Mouse (Mus musculus) hindbrain, postnatal 0 days (tissue): ENCODE measurements around the gene Calhm2. TPM values are rescaled to one million over a fixed set of nuclear protein-coding genes. Genes with fewer than 3 reads are reported as not detected.

ENCODE experiments used
- ATAC-seq: fragments of 200-750 bp; cut with Nextera tagmentation; 2 replicates; pipeline ENCODE4 v1.8.0; 2017; ENCODE audit warnings: mild to moderate bottlenecking, moderate TSS enrichment, moderate library complexity
- DNase-seq: peaks from one replicate; pipeline ENCODE4 v3.0.0-alpha.2; 2015; ENCODE audit warnings: low spot score
- H3K27ac ChIP-seq: fragments of 300-500 bp; sonication (generic); 2 replicates; pipeline ENCODE4 v1.5.1; 2014; ENCODE audit warnings: mild to moderate bottlenecking
- H3K27me3 ChIP-seq: fragments of 300-500 bp; sonication (generic); 2 replicates; pipeline ENCODE4 v1.6.1; 2014; ENCODE audit warnings: low read length, mixed read lengths; ENCODE audit not compliant: insufficient read depth
- H3K36me3 ChIP-seq: fragments of 300-500 bp; sonication (generic); 2 replicates; pipeline ENCODE4 v1.6.1; 2014; ENCODE audit warnings: low read length, mixed read lengths; ENCODE audit not compliant: insufficient read depth
- H3K4me1 ChIP-seq: fragments of 300-500 bp; sonication (generic); 2 replicates; pipeline ENCODE4 v1.6.1; 2014; ENCODE audit warnings: antibody characterized with exemption, low read length, mixed read lengths; ENCODE audit not compliant: insufficient read depth
- H3K4me2 ChIP-seq: fragments of 300-500 bp; sonication (generic); 2 replicates; pipeline ENCODE4 v1.6.1; 2014; ENCODE audit warnings: low read depth, mild to moderate bottlenecking, low read length, moderate library complexity, mixed read lengths
- H3K4me3 ChIP-seq: fragments of 300-500 bp; sonication (generic); 2 replicates; pipeline ENCODE4 v1.5.1; 2014; ENCODE audit warnings: low read length
- H3K9ac ChIP-seq: fragments of 300-500 bp; sonication (generic); replicated peaks from 2 replicates; pipeline ENCODE4 v1.6.1; 2014; ENCODE audit warnings: mild to moderate bottlenecking, low read length, moderate library complexity, mixed read lengths
- H3K9me3 ChIP-seq: fragments of 300-500 bp; sonication (generic); 2 replicates; pipeline ENCODE4 v1.6.1; 2016; ENCODE audit warnings: low read length, mixed read lengths
- CTCF ChIP-seq: IDR thresholded peaks from 2 replicates; pipeline ENCODE4 v1.5.1; 2016; ENCODE audit warnings: antibody characterized with exemption, control low read depth, low read depth
- WGBS: fragments of 180-500 bp; shearing (Covaris S2); extraction: QIAGEN DNeasy Blood & Tissue Kit; methylation state at CpG from one replicate; pipeline ENCODE4 v1.1.7; 2014; 5-methylcytosine and 5-hydroxymethylcytosine counted together
- polyA plus RNA-seq: library from polyadenylated mRNA; unstranded; fragments of >200 nt; fragmentation: Nextera tagmentation; extraction: Ambion mirVana; gene quantifications from 2 replicates; pipeline ENCODE4 v1.2.1, GENCODE M21; 2015
- total RNA-seq: library from RNA; depleted of rRNA; stranded (reverse); fragments of >200 nt; gene quantifications from 2 replicates; pipeline ENCODE4 v1.2.3, GENCODE M21; 2014

Gene Calhm2
- total and polyA plus RNA-seq, 2 experiments from 2014 or later = 0.85 to 3.1 TPM

- Histone ChIP-seq H3K4me2 (peak overlapping the region; percentile 60), H3K9me3 (no peaks in the 10 kb centered on the region), H3K4me3 (peak overlapping the region; percentile 31; the same call in 1 of the 2 replicates), H3K9ac (peak overlapping the region; percentile 46; the same call in 1 of the 2 replicates), H3K36me3 (peaks cover 3% of the 10 kb centered on the region; the same call in 1 of the 2 replicates), H3K27me3 (no peaks in the 10 kb centered on the region), H3K27ac (0 out of 2 replicates have a peak overlapping the region, but pooled peaks have one; percentile 29), H3K4me1 (peaks cover 9% of the 10 kb centered on the region)
- 35% methylated on average over 6 of the region's 6 CpGs for WGBS
- TF ChIP-seq CTCF = no peak
- DNase-seq (peak; percentile 40), ATAC-seq (peak; percentile 17)
These were observed 978 bp downstream of the Calhm2 start for GRCm38 (mm10) chr19:47137051-47137581.

- peaks cover 9% of the 10 kb centered on the region for H3K4me1 ChIP-seq
- H3K36me3 ChIP-seq = peaks cover 9% of the 10 kb centered on the region; the same call in 1 of the 2 replicates
- H3K9me3 ChIP-seq = no peaks in the 10 kb centered on the region
- H3K9ac ChIP-seq = no peak overlapping the region
- H3K4me2 ChIP-seq = no peak overlapping the region
- no peak overlapping the region for H3K27ac ChIP-seq
- no peaks in the 10 kb centered on the region for H3K27me3 ChIP-seq
- ATAC-seq (no peak), DNase-seq (no peak)
- H3K4me3 ChIP-seq = no peak overlapping the region
- 87% methylated on average over 5 of the region's 5 CpGs for WGBS
- TF ChIP-seq CTCF = no peak
These were observed 1.9 kb downstream of the Calhm2 start for GRCm38 (mm10) chr19:47136170-47136569.

- 89% methylated on average over 17 of the region's 17 CpGs for WGBS
- TF ChIP-seq CTCF = no peak
- no peak for ATAC-seq
- DNase-seq = no peak
- Histone ChIP-seq H3K27me3 (no peaks in the 10 kb centered on the region), H3K9ac (no peak overlapping the region), H3K36me3 (peaks cover 15% of the 10 kb centered on the region), H3K4me3 (no peak overlapping the region), H3K4me1 (peaks cover 9% of the 10 kb centered on the region), H3K4me2 (no peak overlapping the region), H3K27ac (no peak overlapping the region), H3K9me3 (no peaks in the 10 kb centered on the region)
These were observed 2.5 kb downstream of the Calhm2 start for GRCm38 (mm10) chr19:47135568-47135967.

GRCm38 (mm10) chr19:47133161-47133560 is 4.9 kb downstream of the Calhm2 start:
- DNase-seq (no peak), ATAC-seq (no peak)
- Histone ChIP-seq H3K36me3 (peaks cover 38% of the 10 kb centered on the region), H3K4me1 (peaks cover 9% of the 10 kb centered on the region), H3K4me2 (no peak overlapping the region), H3K27ac (no peak overlapping the region), H3K9ac (no peak overlapping the region), H3K9me3 (no peaks in the 10 kb centered on the region), H3K27me3 (no peaks in the 10 kb centered on the region), H3K4me3 (no peak overlapping the region)
- TF ChIP-seq CTCF = no peak
- WGBS = 95% methylated on average over 7 of the region's 7 CpGs

- ATAC-seq (no peak), DNase-seq (no peak)
- no peaks in the 10 kb centered on the region for H3K9me3 ChIP-seq
- H3K4me3 ChIP-seq = no peak overlapping the region
- H3K4me1 ChIP-seq = no peaks in the 10 kb centered on the region
- 96% methylated on average over 15 of the region's 15 CpGs for WGBS
- H3K4me2 ChIP-seq = no peak overlapping the region
- TF ChIP-seq CTCF = no peak
- no peaks in the 10 kb centered on the region for H3K27me3 ChIP-seq
- no peak overlapping the region for H3K9ac ChIP-seq
- peaks cover 61% of the 10 kb centered on the region for H3K36me3 ChIP-seq
- H3K27ac ChIP-seq = no peak overlapping the region
These were observed 7.5 kb downstream of the Calhm2 start for GRCm38 (mm10) chr19:47130551-47131125.

GRCm38 (mm10) chr19:47128835-47129234 is 9.3 kb downstream of the Calhm2 start:
- Histone ChIP-seq H3K9me3 (no peaks in the 10 kb centered on the region), H3K9ac (no peak overlapping the region), H3K27ac (no peak overlapping the region), H3K4me1 (no peaks in the 10 kb centered on the region), H3K27me3 (no peaks in the 10 kb centered on the region), H3K4me3 (no peak overlapping the region), H3K36me3 (peaks cover 73% of the 10 kb centered on the region), H3K4me2 (no peak overlapping the region)
- DNase-seq (no peak), ATAC-seq (no peak)
- no peak for TF ChIP-seq CTCF
- WGBS = 93% methylated on average over 11 of the region's 11 CpGs

GRCm38 (mm10) chr19:47128164-47128563 is 9.9 kb downstream of the Calhm2 start:
- Histone ChIP-seq H3K9ac (no peak overlapping the region), H3K27ac (no peak overlapping the region), H3K4me2 (no peak overlapping the region), H3K27me3 (no peaks in the 10 kb centered on the region), H3K36me3 (peaks cover 73% of the 10 kb centered on the region), H3K9me3 (no peaks in the 10 kb centered on the region), H3K4me1 (no peaks in the 10 kb centered on the region), H3K4me3 (no peak overlapping the region)
- TF ChIP-seq CTCF = no peak
- DNase-seq = no peak
- no peak for ATAC-seq
- 96% methylated on average over 10 of the region's 10 CpGs for WGBS
